Mouse (Mus musculus): ENCODE results near the gene Tpst1. TPM values are rescaled to one million over a fixed set of nuclear protein-coding genes. Genes with fewer than 3 reads are reported as not detected.
A peak's percentile ranks its signal among the peaks of the same experiment; 100 is the strongest.

The Tpst1 gene
- total and polyA plus RNA-seq, 3 experiments, result 31.7 to 32.3 TPM; not detected in 1

DNA sequence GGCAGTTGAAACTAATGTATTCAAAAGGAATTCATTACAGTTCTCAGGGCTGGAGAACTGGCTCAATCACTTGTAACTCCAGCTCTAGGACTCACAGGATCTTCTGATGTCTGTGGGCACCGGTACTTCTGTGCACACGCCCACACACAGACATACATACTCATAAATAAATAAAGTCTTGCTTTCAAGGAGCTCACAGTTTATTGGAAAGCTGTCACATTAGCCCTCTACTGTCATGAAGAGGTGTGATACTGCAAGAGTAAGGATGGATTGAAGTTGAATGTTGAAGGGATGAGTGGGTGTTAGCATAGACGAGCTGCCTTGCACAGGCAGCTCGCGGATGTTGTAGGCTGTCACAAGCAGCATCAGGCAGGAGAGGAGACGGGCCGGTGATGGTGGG is 14.9 kb downstream of the Tpst1 start:
- no peak overlapping the region for H3K9ac ChIP-seq (ENCODE audit: control insufficient read depth, low read depth, low read length, poor library complexity, severe bottlenecking)
- H3K4me1 ChIP-seq (ENCODE audit: control insufficient read depth in 1 of 2, insufficient read depth in 2 of 2, low read length in 2 of 2), result peaks cover 2 to 44% of the 10 kb centered on the region in 2 experiments; a peak in 3 of 4 replicates
- H3K27me3 ChIP-seq (ENCODE audit: control insufficient read depth in 1 of 2, insufficient read depth in 2 of 2, low read length in 2 of 2), result no peaks in the 10 kb centered on the region
- peaks cover 0 to 27% of the 10 kb centered on the region in 2 experiments; a peak in 2 of 4 replicates for H3K36me3 ChIP-seq (ENCODE audit: control insufficient read depth in 1 of 2, insufficient read depth in 2 of 2, low read length in 2 of 2)
- TF ChIP-seq TBP (IDR thresholded peaks at IDR 0.05; ENCODE audit: low read depth, low read length) (no peak), ZC3H11A (IDR thresholded peaks at IDR 0.05; ENCODE audit: low read depth, low read length) (no peak), RAD21 (IDR thresholded peaks at IDR 0.05; ENCODE audit: low read depth, low read length) (no peak), MAZ (IDR thresholded peaks at IDR 0.05; ENCODE audit: low read depth, low read length) (no peak), MXI1 (IDR thresholded peaks at IDR 0.05; ENCODE audit: low read depth, low read length) (no peak), NRF1 (IDR thresholded peaks at IDR 0.05; ENCODE audit: insufficient read depth, low read depth, low read length, poor library complexity, severe bottlenecking) (no peak), BHLHE40 (IDR thresholded peaks at IDR 0.05; ENCODE audit: borderline replicate concordance, low read depth, low read length) (no peak), GABPA (IDR thresholded peaks at IDR 0.05; ENCODE audit: low read depth, low read length) (no peak), NELFE (IDR thresholded peaks at IDR 0.05; ENCODE audit: low read depth, low read length) (no peak), CHD2 (IDR thresholded peaks at IDR 0.05; ENCODE audit: low read length) (no peak), MYB (IDR thresholded peaks at IDR 0.05; ENCODE audit: low read depth, low read length) (no peak), POLR2AphosphoS2 (IDR thresholded peaks at IDR 0.05; ENCODE audit: low read length) (no peak), TCF12 (IDR thresholded peaks at IDR 0.05; ENCODE audit: low read depth, low read length) (no peak), ZKSCAN1 (IDR thresholded peaks at IDR 0.05; ENCODE audit: low read depth, low read length) (no peak)
- no peak overlapping the region for H3K4me3 ChIP-seq (ENCODE audit: control insufficient read depth in 1 of 2, insufficient read depth in 1 of 2, low read depth in 2 of 2, low read length in 2 of 2)
- DNase-seq (ENCODE audit: low read depth, low spot score), result no peak
- no peak overlapping the region for H3K27ac ChIP-seq (ENCODE audit: control insufficient read depth, low read depth, low read length)
- no peaks in the 10 kb centered on the region for H3K9me3 ChIP-seq (replicated peaks; ENCODE audit: insufficient read depth, low read length)
- H3K79me2 ChIP-seq (ENCODE audit: control insufficient read depth, insufficient read depth, low read length, poor library complexity), result no peaks in the 10 kb centered on the region; the same call in 1 of the 2 replicates

DNA sequence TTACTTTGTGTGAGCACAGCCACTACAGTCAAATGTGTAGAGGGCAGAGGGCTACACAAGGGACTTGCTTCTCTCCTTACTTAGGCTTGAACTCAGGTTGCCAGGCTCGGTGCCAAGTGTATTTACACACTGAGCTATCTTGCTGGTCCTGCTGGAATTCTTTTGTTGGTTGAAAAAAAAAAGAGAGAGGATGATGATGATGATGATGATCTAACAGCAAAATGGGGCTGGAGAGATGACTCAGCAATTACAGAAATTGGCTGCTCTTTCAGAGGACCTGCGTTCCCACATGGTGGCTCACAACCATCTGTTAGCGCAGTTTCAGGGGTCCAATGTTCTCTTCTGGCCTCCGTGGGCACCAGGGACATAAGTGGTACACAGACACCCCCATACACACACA is 15.5 kb downstream of the Tpst1 start:
- peaks cover 0 to 27% of the 10 kb centered on the region in 2 experiments; a peak in 2 of 4 replicates for H3K36me3 ChIP-seq (ENCODE audit: control insufficient read depth in 1 of 2, insufficient read depth in 2 of 2, low read length in 2 of 2)
- 0 out of 2 replicates have a peak, but pooled peaks have one; percentile 20 for TF ChIP-seq ZNF384 (IDR thresholded peaks at IDR 0.05; ENCODE audit: low read depth, low read length)
- TF ChIP-seq NELFE (IDR thresholded peaks at IDR 0.05; ENCODE audit: low read depth, low read length), result no peak
- TF ChIP-seq SIN3A (IDR thresholded peaks at IDR 0.05; ENCODE audit: low read length), result no peak
- H3K79me2 ChIP-seq (ENCODE audit: control insufficient read depth, insufficient read depth, low read length, poor library complexity), result no peaks in the 10 kb centered on the region; the same call in 1 of the 2 replicates
- H3K4me1 ChIP-seq (ENCODE audit: control insufficient read depth in 1 of 2, insufficient read depth in 2 of 2, low read length in 2 of 2), result peaks cover 2 to 44% of the 10 kb centered on the region in 2 experiments; a peak in 3 of 4 replicates
- no peak for DNase-seq (ENCODE audit: low read depth, low spot score)
- no peak overlapping the region for H3K9ac ChIP-seq (ENCODE audit: control insufficient read depth, low read depth, low read length, poor library complexity, severe bottlenecking)
- no peaks in the 10 kb centered on the region for H3K27me3 ChIP-seq (ENCODE audit: control insufficient read depth in 1 of 2, insufficient read depth in 2 of 2, low read length in 2 of 2)
- no peak overlapping the region for H3K4me3 ChIP-seq (ENCODE audit: control insufficient read depth in 1 of 2, insufficient read depth in 1 of 2, low read depth in 2 of 2, low read length in 2 of 2)
- H3K27ac ChIP-seq (ENCODE audit: control insufficient read depth, low read depth, low read length), result no peak overlapping the region
- H3K9me3 ChIP-seq (replicated peaks; ENCODE audit: insufficient read depth, low read length), result no peaks in the 10 kb centered on the region

Data from MEL (cell line).